Mouse (Mus musculus) MEL (cell line): Measurements from ENCODE around the gene Ovol2. TPM values are rescaled to one million over a fixed set of nuclear protein-coding genes. Genes with fewer than 3 reads are reported as not detected.
A peak's percentile ranks its signal among the peaks of the same experiment; 100 is the strongest.

Experiments
- DNase-seq: peaks from one replicate; pipeline ENCODE4 v3.0.0; 2011; ENCODE audit warnings: low read depth, low spot score
- H3K27ac ChIP-seq: 2 replicates; pipeline ENCODE4 v1.5.1; 2012; ENCODE audit warnings: low read depth, mild to moderate bottlenecking, control low read depth, low read length, moderate library complexity; ENCODE audit not compliant: control insufficient read depth
- H3K27me3 ChIP-seq, 2 experiments: fragments of 150-350 bp in 1 of 2; sonication (generic) in 1 of 2; 2 replicates each; pipeline ENCODE4 v1.6.1; 2012; ENCODE audit warnings: low read length in 2 of 2, mild to moderate bottlenecking in 2 of 2, improper control_type of control experiment in 1 of 2, moderate library complexity in 1 of 2; ENCODE audit not compliant: insufficient read depth in 2 of 2, control insufficient read depth in 1 of 2
- H3K36me3 ChIP-seq, 2 experiments: 2 replicates each; pipeline ENCODE4 v1.6.1; 2012 to 2014; ENCODE audit warnings: low read length in 2 of 2, improper control_type of control experiment in 1 of 2, inconsistent platforms in 1 of 2, mild to moderate bottlenecking in 1 of 2; ENCODE audit not compliant: insufficient read depth in 2 of 2, control insufficient read depth in 1 of 2
- H3K4me1 ChIP-seq, 2 experiments: fragments of 150-350 bp in 1 of 2; sonication (generic) in 1 of 2; 2 replicates each; pipeline ENCODE4 v1.6.1; 2012; ENCODE audit warnings: low read length in 2 of 2, improper control_type of control experiment in 1 of 2, mild to moderate bottlenecking in 1 of 2; ENCODE audit not compliant: insufficient read depth in 2 of 2, control insufficient read depth in 1 of 2
- H3K4me3 ChIP-seq, 2 experiments: fragments of 150-350 bp in 1 of 2; sonication (generic) in 1 of 2; 2 replicates each; pipeline ENCODE4 v1.5.1; 2012; ENCODE audit warnings: low read depth in 2 of 2, low read length in 2 of 2, mild to moderate bottlenecking in 2 of 2, moderate library complexity in 2 of 2, control low read depth in 1 of 2, improper control_type of control experiment in 1 of 2; ENCODE audit not compliant: control insufficient read depth in 1 of 2, insufficient read depth in 1 of 2
- H3K79me2 ChIP-seq: 2 replicates; pipeline ENCODE4 v1.6.1; 2012; ENCODE audit warnings: mild to moderate bottlenecking, low read length, moderate library complexity; ENCODE audit not compliant: control insufficient read depth, poor library complexity, insufficient read depth
- H3K9ac ChIP-seq: 2 replicates; pipeline ENCODE4 v1.6.1; 2012; ENCODE audit warnings: low read depth, mild to moderate bottlenecking, control low read depth, low read length, moderate library complexity; ENCODE audit not compliant: control insufficient read depth, poor library complexity, severe bottlenecking
- H3K9me3 ChIP-seq: fragments of 150-350 bp; sonication (generic); replicated peaks from 2 replicates; pipeline ENCODE4 v1.6.1; 2012; ENCODE audit warnings: mild to moderate bottlenecking, low read length, improper control_type of control experiment, moderate library complexity; ENCODE audit not compliant: insufficient read depth
- CHD1 ChIP-seq: IDR thresholded peaks from 2 replicates; pipeline ENCODE4 v1.6.1; 2012; ENCODE audit warnings: low read depth, mild to moderate bottlenecking, inconsistent platforms, low read length, improper control_type of control experiment
- CHD2 ChIP-seq: IDR thresholded peaks from 2 replicates; pipeline ENCODE4 v1.6.1; 2011; ENCODE audit warnings: low read length, improper control_type of control experiment
- CTCF ChIP-seq, 3 experiments: IDR thresholded peaks in 2 of 3; conservative IDR thresholded peaks in 1 of 3; 2 replicates each; pipeline ENCODE4 v1.5.1; 2011 to 2012; ENCODE audit warnings: low read length in 3 of 3, low read depth in 2 of 3, mild to moderate bottlenecking in 2 of 3, improper control_type of control experiment in 1 of 3, inconsistent platforms in 1 of 3, mixed read lengths in 1 of 3, moderate library complexity in 1 of 3; ENCODE audit not compliant: control insufficient read depth in 1 of 3, insufficient read depth in 1 of 3, poor library complexity in 1 of 3, severe bottlenecking in 1 of 3
- E2F4 ChIP-seq: IDR thresholded peaks from 2 replicates; pipeline ENCODE4 v1.6.1; 2011; ENCODE audit warnings: low read depth, low read length, improper control_type of control experiment, borderline replicate concordance
- EP300 ChIP-seq, 2 experiments: IDR thresholded peaks; 2 replicates each; pipeline ENCODE4 v1.6.1; 2011; ENCODE audit warnings: improper control_type of control experiment in 2 of 2, low read length in 2 of 2, low read depth in 1 of 2, mild to moderate bottlenecking in 1 of 2
- ETS1 ChIP-seq: IDR thresholded peaks from 2 replicates; pipeline ENCODE4 v1.6.1; 2012; ENCODE audit warnings: low read depth, mild to moderate bottlenecking, inconsistent platforms, low read length, improper control_type of control experiment, moderate library complexity
- GATA1 ChIP-seq: IDR thresholded peaks from 2 replicates; pipeline ENCODE4 v1.6.1; 2011; ENCODE audit warnings: low read depth, low read length, improper control_type of control experiment
- JUND ChIP-seq: IDR thresholded peaks from 2 replicates; pipeline ENCODE4 v1.6.1; 2011; ENCODE audit warnings: low read depth, mild to moderate bottlenecking, improper control_type of control experiment, low read length
- MAFK ChIP-seq: IDR thresholded peaks from 2 replicates; pipeline ENCODE4 v1.6.1; 2011; ENCODE audit warnings: low read depth, mild to moderate bottlenecking, low read length, improper control_type of control experiment, borderline replicate concordance
- MAX ChIP-seq: IDR thresholded peaks from 2 replicates; pipeline ENCODE4 v1.6.1; 2011; ENCODE audit warnings: low read length, improper control_type of control experiment
- MAZ ChIP-seq: IDR thresholded peaks from 2 replicates; pipeline ENCODE4 v1.6.1; 2012; ENCODE audit warnings: low read depth, mild to moderate bottlenecking, inconsistent platforms, low read length, improper control_type of control experiment
- MEF2A ChIP-seq: IDR thresholded peaks from 2 replicates; pipeline ENCODE4 v1.6.1; 2014; ENCODE audit warnings: low read depth, mild to moderate bottlenecking, inconsistent platforms, low read length, improper control_type of control experiment; ENCODE audit not compliant: poor library complexity, insufficient replicate concordance, severe bottlenecking; ENCODE audit errors: extremely low read depth
- MXI1 ChIP-seq: IDR thresholded peaks from 2 replicates; pipeline ENCODE4 v1.6.1; 2011; ENCODE audit warnings: mild to moderate bottlenecking, low read depth, low read length, improper control_type of control experiment
- MYB ChIP-seq: IDR thresholded peaks from 2 replicates; pipeline ENCODE4 v1.6.1; 2011; ENCODE audit warnings: mild to moderate bottlenecking, low read depth, low read length, improper control_type of control experiment
- MYC ChIP-seq: IDR thresholded peaks from 2 replicates; pipeline ENCODE4 v1.6.1; 2011; ENCODE audit warnings: low read depth, mild to moderate bottlenecking, low read length, improper control_type of control experiment, moderate library complexity
- NELFE ChIP-seq: IDR thresholded peaks from 2 replicates; pipeline ENCODE4 v1.6.1; 2011; ENCODE audit warnings: low read depth, low read length, improper control_type of control experiment
- NRF1 ChIP-seq: IDR thresholded peaks from 2 replicates; pipeline ENCODE4 v1.6.1; 2014; ENCODE audit warnings: low read depth, mild to moderate bottlenecking, inconsistent platforms, low read length, improper control_type of control experiment, moderate library complexity; ENCODE audit not compliant: poor library complexity, insufficient read depth, severe bottlenecking
- POLR2AphosphoS2 ChIP-seq: IDR thresholded peaks from 2 replicates; pipeline ENCODE4 v1.6.1; 2011; ENCODE audit warnings: low read length, improper control_type of control experiment
- RAD21 ChIP-seq: IDR thresholded peaks from 2 replicates; pipeline ENCODE4 v1.6.1; 2011; ENCODE audit warnings: mild to moderate bottlenecking, low read depth, low read length, improper control_type of control experiment
- TBP ChIP-seq: IDR thresholded peaks from 2 replicates; pipeline ENCODE4 v1.8.0; 2011; ENCODE audit warnings: low read depth, low read length, improper control_type of control experiment
- USF1 ChIP-seq: IDR thresholded peaks from 2 replicates; pipeline ENCODE4 v1.6.1; 2014; ENCODE audit warnings: low read depth, mild to moderate bottlenecking, inconsistent platforms, low read length, improper control_type of control experiment, moderate library complexity
- ZC3H11A ChIP-seq: IDR thresholded peaks from 2 replicates; pipeline ENCODE4 v1.6.1; 2012; ENCODE audit warnings: low read depth, mild to moderate bottlenecking, inconsistent platforms, low read length, improper control_type of control experiment
- ZKSCAN1 ChIP-seq: IDR thresholded peaks from 2 replicates; pipeline ENCODE4 v1.6.1; 2012; ENCODE audit warnings: low read depth, mild to moderate bottlenecking, inconsistent platforms, low read length, improper control_type of control experiment, moderate library complexity
- polyA plus RNA-seq, 2 experiments: library from polyadenylated mRNA; stranded (reverse) in 1 of 2; unstranded in 1 of 2; fragments of >175 nt in 1 of 2; fragments of >200 nt in 1 of 2; gene quantifications; 2 replicates each; pipeline versions ENCODE4 v1.2.1 to v1.2.4; 2012; ENCODE audit warnings: low replicate concordance in 2 of 2, low read depth in 1 of 2; ENCODE audit not compliant: insufficient read length in 2 of 2, insufficient read depth in 1 of 2, missing spikeins in 1 of 2
- total RNA-seq: library from RNA; depleted of rRNA; stranded (reverse); fragments of 300-350 nt; gene quantifications from 2 replicates; pipeline ENCODE4 v1.2.3, GENCODE M21; 2012

Ovol2 gene
- total and polyA plus RNA-seq, 3 experiments = not detected

- DNase-seq = peak; percentile 68
Observed at GRCm38 (mm10) chr2:144267731-144268015, 64.3 kb downstream of the Ovol2 start.

GRCm38 (mm10) chr2:144267004-144267730 lies 64.8 kb downstream of the Ovol2 start:
- Histone ChIP-seq H3K4me1 (peaks cover 4 to 16% of the 10 kb centered on the region in 2 experiments), H3K4me3 (peak overlapping the region; percentile 62 to 85), H3K27ac (peak overlapping the region; percentile 33), H3K9me3 (no peaks in the 10 kb centered on the region), H3K9ac (peak overlapping the region; percentile 99), H3K27me3 (no peaks in the 10 kb centered on the region), H3K36me3 (peaks cover 19 to 59% of the 10 kb centered on the region in 2 experiments), H3K79me2 (peaks cover 93% of the 10 kb centered on the region)
- no peak for TF ChIP-seq JUND
- TF ChIP-seq POLR2AphosphoS2 = 0 out of 2 replicates have a peak, but pooled peaks have one; percentile 20
- 0 out of 2 replicates have a peak, but pooled peaks have one; percentile 20 for TF ChIP-seq TBP
- DNase-seq = peak; percentile 56

More at GRCm38 (mm10) chr2:144267731-144268015, 64.3 kb downstream of the Ovol2 start:
- Histone ChIP-seq H3K27me3 (no peaks in the 10 kb centered on the region), H3K27ac (peak overlapping the region; percentile 33), H3K9me3 (no peaks in the 10 kb centered on the region), H3K4me3 (peak overlapping the region; percentile 62 to 85), H3K36me3 (peaks cover 17 to 58% of the 10 kb centered on the region in 2 experiments), H3K79me2 (peaks cover 91% of the 10 kb centered on the region), H3K9ac (peak overlapping the region; percentile 99), H3K4me1 (peaks cover 4 to 18% of the 10 kb centered on the region in 2 experiments)
- peak; percentile 57; the same call in 1 of the 2 replicates for TF ChIP-seq USF1
- TF ChIP-seq GATA1 = no peak
- no peak for TF ChIP-seq CHD2
- TF ChIP-seq RAD21 = no peak
- peak; percentile 46; the same call in 1 of the 2 replicates for TF ChIP-seq MYC
- peak; percentile 37; the same call in 1 of the 2 replicates for TF ChIP-seq MXI1
- 0 out of 2 replicates have a peak, but pooled peaks have one; percentile 22 for TF ChIP-seq ETS1
- no peak for TF ChIP-seq CTCF (IDR thresholded peaks at IDR 0.05 in 2 of 3, conservative IDR thresholded peaks at IDR 0.05 in 1 of 3; ENCODE audit: control insufficient read depth in 1 of 3, insufficient read depth in 1 of 3, low read depth in 2 of 3, low read length in 3 of 3, poor library complexity in 1 of 3, severe bottlenecking in 1 of 3)

GRCm38 (mm10) chr2:144265916-144266683 lies 65.8 kb downstream of the Ovol2 start:
- H3K27ac ChIP-seq = no peak overlapping the region
- H3K27me3 ChIP-seq = no peaks in the 10 kb centered on the region
- H3K9me3 ChIP-seq = no peaks in the 10 kb centered on the region
- H3K79me2 ChIP-seq = peaks cover 95% of the 10 kb centered on the region
- peaks cover 25 to 60% of the 10 kb centered on the region in 2 experiments for H3K36me3 ChIP-seq
- peak overlapping the region; percentile 62 to 85 for H3K4me3 ChIP-seq
- no peak for DNase-seq
- peaks cover 4 to 16% of the 10 kb centered on the region in 2 experiments for H3K4me1 ChIP-seq
- peak overlapping the region; percentile 99 for H3K9ac ChIP-seq
- TF ChIP-seq EP300 (IDR thresholded peaks at IDR 0.05; ENCODE audit: low read depth in 1 of 2, low read length in 2 of 2) (no peak), MAZ (no peak), CHD1 (peak; percentile 51), RAD21 (no peak), MYB (no peak), ZC3H11A (no peak), MAFK (no peak), USF1 (no peak), E2F4 (no peak), MEF2A (no peak), MAX (no peak), ZKSCAN1 (no peak), NRF1 (no peak), NELFE (no peak)
